Mouse (Mus musculus): Measurements from ENCODE around the gene Ccl11. TPM values are rescaled to one million over a fixed set of nuclear protein-coding genes. Genes with fewer than 3 reads are reported as not detected.

The Ccl11 gene
- polyA plus RNA-seq, 1 experiment from 2014 or later: 0.23 TPM

DNA sequence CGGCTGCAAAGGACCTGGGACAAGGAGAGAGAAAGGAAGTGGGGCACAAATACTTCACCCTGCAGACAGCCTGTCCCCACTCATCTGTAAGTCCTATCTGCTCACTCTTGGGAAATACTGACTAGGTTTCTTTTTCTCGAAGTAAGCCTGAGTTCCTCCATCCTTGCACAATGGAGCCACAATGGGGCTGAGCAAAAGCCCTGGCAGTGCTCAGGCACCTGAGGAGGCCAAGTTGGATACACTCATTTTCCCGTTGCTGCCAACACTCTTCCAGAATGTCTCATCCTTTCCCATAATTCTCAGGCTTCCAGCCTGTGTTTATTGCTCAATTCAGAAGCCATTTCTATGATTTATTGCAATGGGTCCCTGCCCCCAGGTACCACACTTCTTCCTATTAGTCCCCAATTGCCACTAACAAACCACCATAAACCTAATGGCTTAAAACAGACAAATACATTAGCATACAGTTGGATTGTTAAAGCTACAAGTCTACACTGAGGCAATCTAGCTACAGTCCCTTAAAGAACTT lies 18.4 kb upstream of the Ccl11 start:
- Histone ChIP-seq H3K9ac (ENCODE audit: low read depth, low read length) (no peak overlapping the region), H3K4me1 (ENCODE audit: control insufficient read depth, insufficient read depth, low read length) (no peaks in the 10 kb centered on the region), H3K4me3 (ENCODE audit: low read depth, low read length) (no peak overlapping the region), H3K4me2 (ENCODE audit: low read length) (no peak overlapping the region), H3K27me3 (ENCODE audit: control insufficient read depth, insufficient read depth, low read depth, low read length) (no peaks in the 10 kb centered on the region), H3K36me3 (ENCODE audit: control insufficient read depth, insufficient read depth, low read length) (no peaks in the 10 kb centered on the region), H3K27ac (ENCODE audit: low read length) (no peak overlapping the region), H3K9me3 (replicated peaks; ENCODE audit: control insufficient read depth, low read length, poor library complexity, severe bottlenecking) (no peaks in the 10 kb centered on the region)
- WGBS: 73% methylated on average over 3 of the region's 3 CpGs
- ATAC-seq: no peak

DNA sequence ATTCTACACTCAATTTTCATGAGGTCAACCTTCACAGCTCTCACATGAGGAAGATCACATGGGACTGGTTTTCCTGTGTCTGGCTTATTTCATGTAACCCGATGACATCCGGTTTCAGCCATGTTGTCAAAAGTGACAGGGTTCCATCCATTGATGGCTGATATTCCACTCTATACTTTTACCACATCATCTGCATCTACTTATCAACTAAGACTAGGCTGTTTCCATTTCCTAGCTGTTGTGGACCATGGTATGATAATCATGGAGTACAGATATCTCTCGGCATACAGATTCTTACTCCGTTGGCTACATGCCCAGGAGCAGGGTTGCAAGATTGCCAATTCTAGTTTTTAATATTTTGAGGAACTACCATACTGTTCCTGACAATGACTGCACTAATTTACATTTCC lies 15.9 kb upstream of the Ccl11 start:
- Histone ChIP-seq H3K27me3 (ENCODE audit: control insufficient read depth, insufficient read depth, low read depth, low read length) (no peaks in the 10 kb centered on the region), H3K9ac (ENCODE audit: low read depth, low read length) (no peak overlapping the region), H3K4me3 (ENCODE audit: low read depth, low read length) (no peak overlapping the region), H3K27ac (ENCODE audit: low read length) (no peak overlapping the region), H3K4me2 (ENCODE audit: low read length) (no peak overlapping the region), H3K36me3 (ENCODE audit: control insufficient read depth, insufficient read depth, low read length) (no peaks in the 10 kb centered on the region), H3K4me1 (ENCODE audit: control insufficient read depth, insufficient read depth, low read length) (no peaks in the 10 kb centered on the region), H3K9me3 (replicated peaks; ENCODE audit: control insufficient read depth, low read length, poor library complexity, severe bottlenecking) (no peaks in the 10 kb centered on the region)
- 90% methylated on average over 4 of the region's 4 CpGs for WGBS
- no peak for ATAC-seq

- Histone ChIP-seq H3K36me3 (ENCODE audit: control insufficient read depth, insufficient read depth, low read length) (no peaks in the 10 kb centered on the region), H3K27ac (ENCODE audit: low read length) (no peak within 1 kb of the TSS), H3K27me3 (ENCODE audit: control insufficient read depth, insufficient read depth, low read depth, low read length) (no peaks in the 10 kb centered on the region), H3K9me3 (replicated peaks; ENCODE audit: control insufficient read depth, low read length, poor library complexity, severe bottlenecking) (no peaks in the 10 kb centered on the region), H3K4me3 (ENCODE audit: low read depth, low read length) (no peak within 1 kb of the TSS), H3K9ac (ENCODE audit: low read depth, low read length) (no peak within 1 kb of the TSS), H3K4me1 (ENCODE audit: control insufficient read depth, insufficient read depth, low read length) (no peaks in the 10 kb centered on the region), H3K4me2 (ENCODE audit: low read length) (no peak within 1 kb of the TSS)
- no peak for ATAC-seq
- 79% methylated on average over 3 of the region's 3 CpGs for whole genome bisulfite sequencing
Measured at GRCm38 (mm10) chr11:82045471-82045870, 12.2 kb upstream of the Ccl11 start, which contains the start of gene Ccl7. Ccl7 (plus strand) TSS chr11:82045712.

DNA sequence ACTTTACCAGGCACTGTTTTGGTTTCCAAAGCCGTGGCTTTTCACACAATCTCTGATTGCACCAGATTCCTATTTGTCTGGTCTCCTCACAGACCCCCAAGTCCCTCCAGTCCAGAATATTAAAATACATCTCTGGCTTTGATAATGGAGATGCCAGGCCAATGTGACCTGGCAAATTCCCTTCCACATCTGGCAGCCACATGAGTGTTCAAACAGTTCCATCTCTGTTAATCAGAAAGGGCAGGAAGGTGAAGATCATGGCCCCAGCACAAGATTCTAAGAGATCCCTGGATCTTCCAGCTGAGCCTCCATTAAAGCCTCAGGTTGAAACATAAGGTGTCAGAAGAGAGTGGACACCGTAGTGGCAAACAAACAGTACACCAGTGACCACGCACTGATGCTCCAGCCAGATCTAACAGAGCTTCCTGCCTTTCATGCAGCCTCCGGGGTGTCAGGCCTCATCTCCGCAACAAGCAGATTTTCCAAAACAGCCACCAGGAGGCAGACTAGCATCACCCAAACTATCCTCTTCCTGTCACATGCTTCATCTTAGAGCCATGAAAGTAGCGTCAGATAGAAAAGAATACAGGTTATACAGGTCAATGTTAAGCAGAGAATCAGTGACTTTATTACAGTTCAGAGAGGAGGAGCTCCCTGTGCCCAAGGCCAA lies 9.7 kb upstream of the Ccl11 start:
- no peaks in the 10 kb centered on the region for H3K9me3 ChIP-seq (replicated peaks; ENCODE audit: control insufficient read depth, low read length, poor library complexity, severe bottlenecking)
- H3K36me3 ChIP-seq (ENCODE audit: control insufficient read depth, insufficient read depth, low read length): no peaks in the 10 kb centered on the region
- H3K27me3 ChIP-seq (ENCODE audit: control insufficient read depth, insufficient read depth, low read depth, low read length): no peaks in the 10 kb centered on the region
- no peak overlapping the region for H3K9ac ChIP-seq (ENCODE audit: low read depth, low read length)
- H3K4me2 ChIP-seq (ENCODE audit: low read length): no peak overlapping the region
- H3K27ac ChIP-seq (ENCODE audit: low read length): no peak overlapping the region
- H3K4me1 ChIP-seq (ENCODE audit: control insufficient read depth, insufficient read depth, low read length): no peaks in the 10 kb centered on the region
- ATAC-seq: no peak
- 46% methylated on average over 6 of the region's 6 CpGs for WGBS
- no peak overlapping the region for H3K4me3 ChIP-seq (ENCODE audit: low read depth, low read length)

GRCm38 (mm10) chr11:82053849-82054248 lies 3.8 kb upstream of the Ccl11 start:
- ATAC-seq: no peak
- WGBS: 94% methylated on average over 7 of the region's 7 CpGs
- Histone ChIP-seq H3K27ac (ENCODE audit: low read length) (no peak overlapping the region), H3K4me1 (ENCODE audit: control insufficient read depth, insufficient read depth, low read length) (no peaks in the 10 kb centered on the region), H3K9ac (ENCODE audit: low read depth, low read length) (no peak overlapping the region), H3K36me3 (ENCODE audit: control insufficient read depth, insufficient read depth, low read length) (no peaks in the 10 kb centered on the region), H3K9me3 (replicated peaks; ENCODE audit: control insufficient read depth, low read length, poor library complexity, severe bottlenecking) (no peaks in the 10 kb centered on the region), H3K27me3 (ENCODE audit: control insufficient read depth, insufficient read depth, low read depth, low read length) (no peaks in the 10 kb centered on the region), H3K4me2 (ENCODE audit: low read length) (no peak overlapping the region), H3K4me3 (ENCODE audit: low read depth, low read length) (no peak overlapping the region)

DNA sequence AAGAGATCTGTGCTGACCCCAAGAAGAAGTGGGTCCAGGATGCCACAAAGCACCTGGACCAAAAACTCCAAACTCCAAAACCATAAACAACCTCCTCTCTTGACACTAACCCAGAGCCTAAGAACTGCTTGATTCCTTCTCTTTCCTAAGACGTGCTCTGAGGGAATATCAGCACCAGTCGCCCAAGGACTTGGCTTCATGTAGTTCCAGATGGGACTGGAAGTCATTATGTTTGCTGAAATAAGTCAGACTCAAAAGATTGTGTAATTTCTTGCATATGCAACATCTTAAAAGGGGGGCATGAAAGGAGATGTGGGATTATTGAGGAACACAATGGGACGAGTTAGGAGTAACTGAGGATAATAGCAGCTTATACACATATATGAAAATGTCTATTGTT lies 4.6 kb downstream of the Ccl11 start:
- ATAC-seq: no peak
- H3K9me3 ChIP-seq (replicated peaks; ENCODE audit: control insufficient read depth, low read length, poor library complexity, severe bottlenecking): no peaks in the 10 kb centered on the region
- H3K36me3 ChIP-seq (ENCODE audit: control insufficient read depth, insufficient read depth, low read length): no peaks in the 10 kb centered on the region
- no peak overlapping the region for H3K27ac ChIP-seq (ENCODE audit: low read length)
- 82% methylated on average over 3 of the region's 3 CpGs for WGBS
- H3K4me3 ChIP-seq (ENCODE audit: low read depth, low read length): no peak overlapping the region
- H3K27me3 ChIP-seq (ENCODE audit: control insufficient read depth, insufficient read depth, low read depth, low read length): no peaks in the 10 kb centered on the region
- H3K4me1 ChIP-seq (ENCODE audit: control insufficient read depth, insufficient read depth, low read length): no peaks in the 10 kb centered on the region
- H3K4me2 ChIP-seq (ENCODE audit: low read length): no peak overlapping the region
- no peak overlapping the region for H3K9ac ChIP-seq (ENCODE audit: low read depth, low read length)

DNA sequence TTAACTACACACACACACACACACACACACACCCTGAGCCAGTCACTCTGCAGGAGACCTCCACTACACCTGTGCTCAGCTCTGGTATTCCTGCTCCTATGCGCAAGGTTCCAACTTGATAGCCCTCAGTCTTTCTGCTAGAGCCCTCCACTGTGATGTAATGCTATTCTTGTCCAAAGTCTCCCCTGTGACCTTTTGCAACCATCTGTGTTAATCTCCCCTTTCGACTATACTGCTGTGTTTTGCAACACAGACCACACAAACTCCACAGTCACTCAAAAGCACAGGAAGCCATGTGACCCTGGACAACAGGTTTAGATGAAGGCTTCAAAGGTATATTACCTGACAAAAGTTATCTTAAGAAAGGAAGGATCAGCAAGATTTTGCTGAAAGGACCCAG lies 5.8 kb downstream of the Ccl11 start:
- Histone ChIP-seq H3K4me1 (ENCODE audit: control insufficient read depth, insufficient read depth, low read length) (no peaks in the 10 kb centered on the region), H3K27ac (ENCODE audit: low read length) (no peak overlapping the region), H3K36me3 (ENCODE audit: control insufficient read depth, insufficient read depth, low read length) (no peaks in the 10 kb centered on the region), H3K9me3 (replicated peaks; ENCODE audit: control insufficient read depth, low read length, poor library complexity, severe bottlenecking) (no peaks in the 10 kb centered on the region), H3K4me2 (ENCODE audit: low read length) (no peak overlapping the region), H3K4me3 (ENCODE audit: low read depth, low read length) (no peak overlapping the region), H3K27me3 (ENCODE audit: control insufficient read depth, insufficient read depth, low read depth, low read length) (no peaks in the 10 kb centered on the region), H3K9ac (ENCODE audit: low read depth, low read length) (no peak overlapping the region)
- WGBS: 82% methylated on average over 2 of the region's 2 CpGs
- ATAC-seq: no peak

DNA sequence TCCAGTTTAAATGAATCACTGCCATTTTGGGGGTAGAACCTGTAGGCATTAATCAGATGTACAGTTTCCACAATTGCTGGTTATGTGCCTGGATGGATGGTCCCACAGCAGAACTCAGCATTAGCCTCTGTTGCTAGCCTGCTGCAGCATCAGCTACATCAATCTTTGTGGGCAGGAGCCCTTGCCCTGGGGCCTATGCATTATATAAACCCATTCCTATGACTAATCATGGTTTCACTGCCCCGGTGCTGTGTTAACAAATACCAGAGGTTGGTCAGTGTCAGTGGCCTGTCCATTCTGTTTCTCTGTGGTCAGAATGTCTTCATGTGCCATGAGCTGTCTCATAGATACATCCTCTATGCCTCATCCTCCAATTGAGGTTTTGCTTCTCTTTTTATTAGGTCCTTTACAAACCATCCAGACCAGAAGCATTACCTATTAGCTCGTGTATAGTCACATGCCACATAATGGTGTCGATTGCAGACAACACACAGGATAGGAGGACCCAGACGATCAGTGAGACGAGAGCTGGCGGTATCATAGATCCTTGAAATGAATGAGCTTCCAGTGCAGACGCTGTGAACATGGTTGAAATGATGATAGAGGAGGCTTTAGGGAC lies 9.4 kb downstream of the Ccl11 start:
- no peak overlapping the region for H3K4me2 ChIP-seq (ENCODE audit: low read length)
- no peaks in the 10 kb centered on the region for H3K9me3 ChIP-seq (replicated peaks; ENCODE audit: control insufficient read depth, low read length, poor library complexity, severe bottlenecking)
- H3K9ac ChIP-seq (ENCODE audit: low read depth, low read length): no peak overlapping the region
- H3K27me3 ChIP-seq (ENCODE audit: control insufficient read depth, insufficient read depth, low read depth, low read length): no peaks in the 10 kb centered on the region
- H3K27ac ChIP-seq (ENCODE audit: low read length): no peak overlapping the region
- no peak overlapping the region for H3K4me3 ChIP-seq (ENCODE audit: low read depth, low read length)
- no peaks in the 10 kb centered on the region for H3K4me1 ChIP-seq (ENCODE audit: control insufficient read depth, insufficient read depth, low read length)
- ATAC-seq: no peak
- 85% methylated on average over 7 of the region's 7 CpGs for WGBS
- H3K36me3 ChIP-seq (ENCODE audit: control insufficient read depth, insufficient read depth, low read length): no peaks in the 10 kb centered on the region

DNA sequence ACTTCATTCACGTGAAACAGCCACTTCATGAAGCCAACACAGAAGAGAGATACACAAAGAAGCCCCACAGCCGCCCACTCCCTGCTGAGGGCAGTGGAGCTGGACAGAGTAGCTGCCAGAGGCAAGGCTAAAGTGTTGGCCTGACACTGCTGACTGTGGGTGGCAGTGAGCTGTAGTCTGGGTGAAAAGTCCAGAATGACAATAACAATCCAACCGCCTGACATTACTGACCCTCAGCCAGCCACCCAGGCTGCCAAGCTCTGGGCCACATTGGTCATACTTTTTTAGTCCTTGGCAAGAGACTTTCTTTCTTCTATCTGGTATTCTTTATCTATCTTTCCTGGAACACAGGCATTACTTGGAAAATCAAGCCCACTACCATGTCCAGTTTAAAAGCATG lies 13.5 kb downstream of the Ccl11 start:
- Histone ChIP-seq H3K4me3 (ENCODE audit: low read depth, low read length) (no peak overlapping the region), H3K27ac (ENCODE audit: low read length) (no peak overlapping the region), H3K36me3 (ENCODE audit: control insufficient read depth, insufficient read depth, low read length) (no peaks in the 10 kb centered on the region), H3K9ac (ENCODE audit: low read depth, low read length) (no peak overlapping the region), H3K9me3 (replicated peaks; ENCODE audit: control insufficient read depth, low read length, poor library complexity, severe bottlenecking) (no peaks in the 10 kb centered on the region), H3K4me1 (ENCODE audit: control insufficient read depth, insufficient read depth, low read length) (no peaks in the 10 kb centered on the region), H3K4me2 (ENCODE audit: low read length) (no peak overlapping the region), H3K27me3 (ENCODE audit: control insufficient read depth, insufficient read depth, low read depth, low read length) (no peaks in the 10 kb centered on the region)
- no peak for ATAC-seq
- WGBS: 72% methylated on average over 3 of the region's 3 CpGs
